Mouse (Mus musculus): ENCODE measurements around the gene Pcdh7.
"Not testable (repeated sequence)": the region's sequence is repeated elsewhere in the genome, so short reads cannot be mapped to it uniquely, and the experiment has no call there.

Gene Pcdh7

DNA sequence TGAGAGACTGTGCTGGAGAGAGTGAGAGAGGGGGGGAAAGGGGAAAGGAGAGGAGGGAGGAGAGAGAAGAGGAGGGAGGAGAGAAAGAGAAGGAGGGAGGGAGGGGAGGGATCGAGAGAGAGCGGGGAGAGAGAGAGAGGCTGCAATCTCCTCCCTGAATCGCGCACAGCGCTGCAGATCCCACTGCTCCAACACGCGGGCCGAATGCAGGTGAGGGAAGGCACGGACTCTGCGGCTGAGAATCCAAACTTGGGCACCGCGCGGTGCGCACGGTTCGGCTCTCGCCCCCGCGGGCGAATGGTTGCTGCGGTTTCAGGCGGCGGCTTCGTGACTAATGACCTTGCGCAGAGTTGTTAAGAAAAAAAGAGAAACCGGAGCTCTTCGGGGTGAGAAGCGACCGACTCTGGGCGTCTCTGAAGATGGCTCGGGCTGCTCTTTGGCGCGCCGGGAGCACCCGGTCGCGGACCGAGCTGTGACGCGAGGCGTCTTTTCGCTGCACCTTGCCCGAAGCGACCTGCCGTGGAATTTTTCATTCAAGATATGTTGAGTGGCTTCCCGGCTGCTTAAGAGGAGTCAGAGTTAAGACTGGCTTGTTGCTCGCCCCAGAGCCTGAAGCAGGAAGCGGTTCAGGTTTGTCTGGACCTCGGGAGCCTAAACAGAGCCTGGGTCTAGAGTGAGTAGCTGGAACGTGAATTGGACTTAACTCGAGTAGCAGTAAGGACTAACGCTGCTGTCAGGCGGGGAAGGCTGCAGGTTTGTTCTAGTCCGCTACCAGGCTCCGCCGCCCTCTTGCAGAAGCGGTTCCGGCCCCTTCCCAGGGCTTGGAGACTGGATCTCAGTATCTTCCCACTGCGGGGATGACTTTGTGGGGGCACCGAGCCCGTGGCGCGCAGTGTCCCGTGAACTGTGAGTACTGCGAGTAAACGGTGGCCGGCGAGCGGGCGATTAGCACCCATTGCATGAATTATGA, at the start of gene Pcdh7:
TSS of gene Pcdh7 (plus strand) at position 62 of the 970 bp plus-strand sequence.
- peak; percentile 72 for DNase-seq (ENCODE audit: low read depth, low spot score)

DNA sequence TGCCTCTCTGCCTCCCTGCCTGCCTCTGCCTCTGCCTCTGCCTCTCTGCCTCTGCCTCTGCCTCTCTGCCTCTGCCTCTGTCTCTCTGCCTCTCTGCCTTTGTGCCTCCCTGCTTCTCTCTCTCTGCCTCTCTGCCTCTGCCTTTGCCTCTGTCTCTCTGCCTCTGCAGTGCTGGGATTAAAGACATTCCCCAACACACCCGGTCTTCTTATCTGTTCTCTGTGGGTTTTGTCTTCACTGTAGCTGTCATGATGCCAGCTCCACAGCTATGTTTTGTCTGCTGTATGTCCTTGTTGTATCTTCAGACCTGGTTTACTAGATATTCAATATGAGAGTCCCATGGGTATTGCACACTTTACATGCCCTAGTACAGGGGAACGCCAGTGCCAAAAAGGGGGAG, 40.8 kb upstream of the Pcdh7 start:
- not testable (repeated sequence) for DNase-seq (ENCODE audit: low read depth, low spot score)

DNA sequence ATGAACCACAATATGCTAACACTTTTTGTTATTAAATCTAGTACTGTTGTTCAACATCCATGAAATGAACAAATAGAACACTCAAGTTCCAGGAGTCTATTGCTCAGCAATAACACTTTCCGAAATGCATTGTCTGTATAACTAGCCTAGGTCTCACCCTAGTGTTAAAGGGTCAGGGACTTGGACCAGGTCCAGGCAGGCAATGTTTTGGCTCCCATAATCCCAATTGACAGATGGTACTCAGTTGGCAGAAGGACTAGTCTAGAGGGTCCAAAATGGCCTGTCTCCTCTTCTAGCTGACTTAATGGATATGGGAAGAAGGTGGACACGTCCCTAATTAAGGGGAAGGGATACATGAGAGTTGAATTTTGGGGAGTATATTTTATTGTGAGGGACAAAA, 9.4 kb upstream of the Pcdh7 start:
- no peak for DNase-seq (ENCODE audit: low read depth, low spot score)

DNA sequence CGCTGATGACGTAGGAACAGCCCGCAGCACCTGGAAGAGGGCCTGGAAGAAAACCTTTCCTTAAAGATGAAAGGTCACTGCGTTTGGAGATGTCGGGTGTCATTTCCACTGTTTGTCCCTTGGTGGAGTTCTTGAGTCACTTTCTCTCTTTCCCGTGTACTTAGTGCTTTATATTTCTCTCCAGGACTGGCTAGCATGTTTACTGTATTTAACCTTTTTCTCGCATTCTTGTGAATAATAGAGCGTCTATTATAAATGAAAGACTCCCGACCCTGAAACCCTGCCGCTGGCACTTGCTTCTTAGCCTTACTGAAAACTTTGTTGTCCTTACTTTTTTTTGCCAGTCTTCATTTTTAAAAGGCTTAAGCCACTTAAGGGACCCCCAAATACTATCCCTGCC, 3.8 kb upstream of the Pcdh7 start:
- DNase-seq (ENCODE audit: low read depth, low spot score), result peak; percentile 44

DNA sequence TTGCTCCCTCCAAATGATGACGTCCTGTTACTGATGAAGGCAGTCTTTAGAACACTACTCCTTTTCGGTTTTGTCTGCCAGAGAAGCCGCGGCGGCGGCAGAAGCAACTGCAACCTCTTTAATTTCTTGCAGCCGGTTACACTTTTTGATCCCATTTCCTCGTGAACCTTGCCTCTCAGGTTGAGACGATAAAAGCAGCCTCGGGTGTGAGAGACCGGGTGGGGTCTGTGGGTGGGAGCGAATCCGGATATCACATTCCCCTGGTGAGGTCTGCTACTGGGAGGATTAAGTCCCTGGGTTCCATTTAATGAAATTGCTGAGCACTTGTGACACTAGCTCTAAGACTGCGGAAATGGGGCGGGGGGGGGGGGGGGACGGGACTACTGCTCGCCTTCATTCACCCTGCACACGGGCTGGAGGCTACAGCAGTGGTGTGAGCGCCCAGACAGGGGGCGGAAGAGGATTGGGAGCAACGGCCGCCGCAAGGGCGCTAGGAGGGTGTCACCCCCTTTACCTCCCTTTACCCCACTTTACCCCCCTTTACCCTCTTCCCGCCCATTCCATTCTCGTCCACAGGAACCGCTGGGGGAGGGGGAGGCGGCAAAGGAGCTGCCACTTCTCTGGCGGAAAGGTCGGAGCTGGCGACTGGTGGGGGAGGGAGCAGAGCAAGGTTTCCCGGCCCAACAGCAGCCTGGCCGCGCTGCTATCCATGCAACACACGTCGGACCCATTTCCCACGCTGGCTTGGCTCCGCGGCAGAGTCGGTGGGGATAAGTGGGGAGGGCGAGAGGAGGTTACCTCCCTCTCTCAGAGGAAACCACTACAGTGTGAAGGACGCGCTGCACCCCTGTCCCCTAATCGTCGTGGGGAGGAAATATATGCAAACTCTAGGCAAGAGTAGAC, 2.9 kb upstream of the Pcdh7 start:
- DNase-seq (ENCODE audit: low read depth, low spot score), result peak; percentile 79

DNA sequence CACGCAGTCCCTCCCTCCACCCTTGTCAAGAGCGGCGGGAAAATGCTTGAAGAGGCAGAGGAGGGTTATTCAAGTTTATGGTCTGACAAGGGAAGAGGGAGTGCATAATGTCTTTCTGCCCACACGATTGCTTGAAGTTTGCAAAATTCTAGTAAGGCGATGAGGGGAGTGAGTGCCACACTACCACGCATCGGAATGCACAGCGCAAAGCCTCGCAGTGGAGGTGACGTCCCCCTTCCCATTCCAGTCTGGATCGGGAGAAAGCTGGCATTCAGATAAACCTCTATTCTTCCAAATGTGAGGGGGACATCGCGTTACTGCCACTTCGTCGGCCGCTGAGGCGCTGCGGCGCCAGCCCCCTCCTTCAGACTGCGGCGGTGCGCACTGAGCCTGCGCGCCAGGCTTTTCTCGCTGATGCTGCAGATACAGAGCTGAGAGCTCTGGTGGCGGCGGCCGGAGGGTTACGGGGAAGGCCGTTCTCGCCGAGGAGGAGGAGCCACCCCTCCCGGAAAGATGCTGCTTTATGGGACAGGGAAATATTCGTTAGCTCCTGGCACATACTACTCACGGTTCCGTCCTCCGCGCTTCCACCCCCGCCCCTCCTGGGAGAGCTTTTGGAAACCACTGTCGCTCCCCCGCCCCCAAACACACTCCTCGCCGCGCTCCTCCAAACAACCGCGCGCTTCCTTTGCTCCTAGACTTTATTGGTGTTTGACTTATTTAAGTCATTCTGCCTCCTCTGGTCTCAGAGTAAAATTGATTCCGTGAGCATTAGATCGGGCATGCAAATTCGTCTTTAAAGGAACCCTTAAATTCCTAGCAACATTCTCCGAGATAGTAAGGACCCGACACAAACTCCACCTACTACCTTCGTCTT, 2.0 kb upstream of the Pcdh7 start:
- DNase-seq (ENCODE audit: low read depth, low spot score), result peak; percentile 85

DNA sequence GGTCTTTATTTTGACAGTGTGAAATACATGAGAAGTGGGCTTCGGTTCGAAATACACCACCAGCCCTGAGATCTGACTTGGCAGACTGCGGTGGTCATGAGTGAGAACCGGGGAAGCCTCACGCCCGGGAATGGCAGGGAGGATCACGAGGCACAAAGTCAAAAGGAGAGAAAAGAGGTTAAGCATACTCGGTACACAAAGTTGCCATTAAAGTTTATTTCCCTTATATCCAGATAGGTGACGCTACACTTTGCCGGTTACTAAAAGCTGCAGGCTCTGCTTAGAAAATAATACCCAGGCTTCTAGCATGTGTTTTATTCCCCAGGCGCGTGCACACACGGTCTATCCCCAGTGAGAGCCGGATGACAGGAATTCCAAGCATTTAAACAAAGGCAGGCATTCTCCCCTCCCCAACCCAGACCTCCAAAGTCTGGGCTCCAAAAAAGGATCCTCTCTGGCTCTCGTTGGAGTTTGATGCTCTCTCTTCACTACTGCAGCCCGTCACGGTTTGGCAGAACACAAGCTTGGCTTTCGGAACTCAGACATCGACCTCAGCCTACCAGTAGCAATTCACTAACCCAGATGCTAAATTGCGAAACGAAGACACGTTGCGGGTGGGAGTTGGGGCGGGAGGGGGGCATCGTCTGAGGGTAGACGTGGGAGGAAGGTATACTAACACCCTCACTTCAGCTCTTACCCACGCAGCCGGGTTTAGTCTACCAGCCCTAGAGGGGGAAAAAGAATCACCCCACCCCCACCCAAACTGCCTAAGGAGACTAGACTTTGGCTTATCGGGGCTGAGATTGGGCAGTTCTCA, 1.1 kb upstream of the Pcdh7 start:
- DNase-seq (ENCODE audit: low read depth, low spot score), result peak; percentile 70

DNA sequence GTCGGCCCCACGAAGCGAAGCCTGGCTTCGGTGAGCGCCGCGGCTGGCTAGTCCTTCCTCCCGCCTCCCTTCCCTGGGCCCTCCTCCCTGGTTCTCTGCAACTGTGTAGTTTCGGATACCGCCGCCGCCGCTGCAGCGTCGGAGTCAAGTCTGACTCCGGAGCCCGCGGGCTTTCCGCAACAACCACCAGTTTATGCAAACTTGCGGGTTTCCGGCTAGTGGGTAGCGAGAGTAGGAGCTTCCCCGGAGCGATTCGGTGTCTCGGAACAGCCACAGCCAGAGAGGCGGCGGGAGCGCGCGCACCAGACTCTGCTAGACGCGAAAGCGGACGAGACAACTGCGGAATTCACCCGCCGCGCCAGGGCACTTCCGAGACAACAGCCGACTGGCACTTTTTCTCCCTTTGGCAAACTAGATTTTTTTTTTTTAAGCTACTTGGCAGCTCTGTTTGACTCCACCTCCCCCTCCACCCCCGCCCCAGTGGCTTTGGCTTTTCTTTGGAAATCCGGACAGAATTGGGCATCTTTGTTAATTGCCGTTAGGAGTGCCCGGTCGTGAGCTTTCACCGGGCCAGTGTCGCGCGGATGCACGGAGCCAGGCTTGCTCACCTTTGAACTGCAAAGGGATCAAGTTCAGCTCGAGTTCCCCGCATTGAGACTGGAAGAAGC, 395 bp upstream of the Pcdh7 start:
- peak; percentile 73 for DNase-seq (ENCODE audit: low read depth, low spot score)

DNA sequence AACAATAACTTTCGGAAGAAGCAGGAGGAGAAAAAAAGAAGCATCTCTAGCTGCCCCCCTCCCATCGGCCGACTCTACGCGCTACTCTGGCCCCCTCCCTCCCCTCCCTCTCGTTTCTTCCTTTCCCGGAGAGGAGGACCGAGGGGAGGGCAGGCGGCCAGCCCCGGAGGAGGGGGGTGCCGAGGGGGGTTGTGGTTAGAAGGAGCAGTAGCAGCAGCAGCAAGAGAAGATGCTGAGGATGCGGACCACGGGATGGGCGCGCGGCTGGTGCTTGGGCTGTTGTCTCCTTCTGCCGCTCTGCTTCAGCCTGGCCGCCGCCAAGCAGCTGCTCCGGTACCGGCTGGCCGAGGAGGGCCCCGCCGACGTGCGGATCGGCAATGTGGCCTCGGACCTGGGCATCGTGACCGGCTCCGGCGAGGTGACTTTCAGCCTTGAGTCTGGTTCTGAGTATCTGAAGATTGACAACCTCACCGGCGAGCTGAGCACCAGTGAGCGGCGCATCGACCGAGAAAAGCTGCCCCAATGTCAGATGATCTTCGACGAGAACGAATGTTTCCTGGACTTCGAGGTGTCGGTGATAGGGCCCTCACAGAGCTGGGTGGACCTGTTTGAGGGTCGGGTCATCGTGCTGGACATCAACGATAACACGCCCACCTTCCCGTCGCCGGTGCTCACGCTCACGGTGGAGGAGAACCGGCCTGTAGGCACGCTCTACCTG, 1.3 kb downstream of the Pcdh7 start:
- DNase-seq (ENCODE audit: low read depth, low spot score), result peak; percentile 21

DNA sequence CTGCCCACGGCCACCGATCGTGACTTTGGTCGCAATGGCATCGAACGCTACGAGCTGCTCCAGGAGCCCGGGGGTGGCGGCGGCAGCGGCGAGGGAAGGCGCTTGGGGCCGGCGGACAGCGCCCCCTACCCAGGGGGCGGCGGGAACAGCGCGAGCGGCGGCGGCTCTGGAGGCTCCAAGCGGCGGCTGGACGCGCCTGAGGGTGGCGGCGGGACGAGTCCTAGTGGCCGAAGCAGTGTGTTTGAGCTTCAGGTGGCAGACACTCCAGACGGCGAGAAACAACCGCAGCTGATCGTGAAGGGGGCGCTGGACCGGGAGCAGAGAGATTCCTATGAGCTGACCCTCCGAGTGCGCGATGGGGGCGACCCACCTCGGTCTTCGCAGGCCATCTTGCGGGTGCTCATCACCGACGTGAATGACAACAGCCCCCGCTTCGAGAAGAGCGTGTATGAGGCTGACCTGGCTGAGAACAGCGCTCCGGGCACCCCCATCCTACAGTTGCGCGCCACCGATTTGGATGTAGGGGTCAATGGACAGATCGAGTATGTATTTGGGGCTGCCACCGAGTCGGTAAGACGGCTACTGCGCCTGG, 1.9 kb downstream of the Pcdh7 start:
- peak; percentile 56 for DNase-seq (ENCODE audit: low read depth, low spot score)

DNA sequence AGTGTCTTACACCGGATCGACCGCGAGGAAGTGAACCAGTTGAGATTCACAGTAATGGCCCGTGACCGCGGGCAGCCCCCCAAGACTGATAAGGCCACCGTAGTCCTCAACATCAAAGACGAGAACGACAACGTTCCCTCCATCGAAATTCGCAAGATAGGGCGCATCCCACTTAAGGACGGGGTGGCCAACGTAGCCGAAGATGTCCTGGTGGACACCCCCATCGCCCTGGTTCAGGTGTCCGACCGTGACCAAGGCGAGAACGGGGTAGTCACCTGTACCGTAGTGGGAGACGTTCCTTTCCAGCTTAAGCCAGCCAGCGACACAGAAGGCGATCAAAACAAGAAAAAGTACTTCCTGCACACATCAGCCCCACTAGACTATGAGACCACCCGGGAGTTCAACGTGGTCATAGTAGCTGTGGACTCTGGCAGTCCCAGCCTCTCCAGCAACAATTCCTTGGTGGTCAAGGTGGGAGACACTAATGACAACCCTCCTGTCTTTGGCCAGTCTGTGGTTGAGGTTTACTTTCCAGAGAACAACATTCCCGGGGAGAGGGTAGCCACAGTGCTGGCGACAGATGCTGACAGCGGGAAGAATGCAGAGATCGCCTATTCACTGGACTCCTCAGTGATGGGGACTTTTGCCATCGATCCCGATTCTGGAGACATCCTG, 2.6 kb downstream of the Pcdh7 start:
- DNase-seq (ENCODE audit: low read depth, low spot score), result peak; percentile 20

DNA sequence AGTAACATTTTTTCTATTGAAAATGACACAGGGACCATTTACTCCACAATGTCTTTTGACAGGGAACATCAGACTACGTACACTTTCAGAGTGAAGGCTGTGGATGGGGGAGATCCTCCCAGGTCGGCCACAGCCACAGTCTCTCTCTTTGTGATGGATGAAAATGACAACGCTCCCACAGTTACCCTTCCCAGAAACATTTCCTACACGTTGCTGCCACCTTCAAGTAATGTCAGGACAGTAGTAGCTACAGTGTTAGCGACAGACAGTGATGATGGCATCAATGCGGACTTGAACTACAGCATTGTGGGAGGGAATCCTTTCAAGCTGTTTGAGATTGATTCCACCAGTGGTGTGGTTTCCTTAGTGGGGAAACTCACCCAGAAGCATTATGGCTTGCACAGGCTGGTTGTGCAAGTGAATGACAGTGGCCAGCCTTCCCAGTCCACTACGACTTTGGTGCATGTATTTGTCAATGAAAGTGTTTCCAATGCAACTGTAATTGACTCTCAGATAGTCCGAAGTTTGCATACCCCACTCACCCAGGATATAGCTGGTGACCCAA, 3.5 kb downstream of the Pcdh7 start:
- no peak for DNase-seq (ENCODE audit: low read depth, low spot score)

DNA sequence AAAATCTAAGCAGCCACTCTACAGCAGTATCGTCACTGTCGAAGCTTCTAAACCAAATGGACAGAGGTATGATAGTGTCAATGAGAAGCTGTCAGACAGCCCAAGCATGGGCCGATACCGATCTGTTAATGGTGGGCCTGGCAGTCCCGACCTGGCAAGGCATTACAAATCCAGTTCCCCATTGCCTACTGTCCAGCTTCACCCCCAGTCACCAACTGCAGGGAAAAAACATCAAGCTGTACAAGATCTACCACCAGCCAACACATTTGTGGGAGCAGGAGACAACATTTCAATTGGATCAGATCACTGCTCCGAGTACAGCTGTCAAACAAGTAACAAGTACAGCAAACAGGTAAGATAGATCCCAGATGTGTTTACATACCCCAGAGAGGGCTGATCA, 4.2 kb downstream of the Pcdh7 start:
- no peak for DNase-seq (ENCODE audit: low read depth, low spot score)

DNA sequence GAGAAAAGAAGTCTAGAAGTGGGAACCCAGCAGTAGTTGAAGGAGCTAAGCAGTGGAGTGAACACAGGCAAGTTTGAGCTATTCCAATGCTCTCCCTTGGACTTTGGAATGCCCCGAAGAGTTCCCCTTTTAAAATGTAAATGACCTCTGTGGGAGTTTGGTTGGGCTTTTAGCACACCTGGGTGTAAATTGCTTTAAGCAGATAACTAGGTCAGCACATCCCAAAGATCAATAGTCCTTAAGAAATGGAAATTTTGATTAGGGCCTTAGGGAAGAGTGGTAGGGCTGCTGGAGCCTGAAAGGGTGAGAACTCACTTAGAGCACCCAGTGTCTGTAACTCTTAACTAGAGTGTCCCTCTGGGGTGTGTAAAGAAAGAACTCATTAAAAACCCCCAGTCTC, 15.7 kb downstream of the Pcdh7 start:
- no peak for DNase-seq (ENCODE audit: low read depth, low spot score)

DNA sequence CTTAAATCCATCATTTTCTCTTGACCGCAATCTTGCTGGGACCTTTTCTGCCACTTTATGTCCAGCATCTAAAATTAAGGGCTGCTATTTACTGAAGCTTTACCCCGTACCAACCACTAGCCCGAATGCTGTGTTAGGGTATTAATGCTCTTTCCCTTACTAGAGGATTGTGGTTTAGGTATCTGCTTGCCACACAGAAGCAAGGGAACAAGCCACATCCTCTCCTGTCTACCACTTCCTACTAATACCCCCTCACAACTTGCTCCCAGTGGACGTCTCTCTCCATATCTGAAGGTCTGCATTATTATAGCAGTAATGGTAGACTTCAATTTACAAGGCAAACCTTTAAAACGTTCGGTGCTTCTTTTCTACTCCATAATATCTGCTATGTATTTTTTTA, 18.0 kb downstream of the Pcdh7 start:
- no peak for DNase-seq (ENCODE audit: low read depth, low spot score)

DNA sequence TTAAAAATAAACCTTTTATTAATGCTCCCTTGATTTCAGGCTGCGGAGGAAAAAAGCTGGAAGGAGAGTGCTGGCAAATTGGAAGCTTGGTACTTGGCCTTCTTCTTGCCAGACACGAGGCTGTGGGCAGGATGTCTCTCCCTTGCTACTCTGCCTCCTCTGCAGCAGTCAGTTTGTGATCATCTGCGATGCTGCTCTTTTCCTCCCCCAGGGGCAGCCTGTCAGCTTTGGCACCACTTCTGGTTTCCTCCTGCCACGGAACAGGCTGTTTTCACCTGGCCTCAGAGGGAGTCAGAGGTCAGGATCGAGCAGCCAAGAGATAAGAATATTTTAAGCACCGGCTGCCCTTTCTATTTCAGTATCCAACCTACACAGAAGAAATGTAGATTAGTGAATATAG, 25.2 kb downstream of the Pcdh7 start:
- DNase-seq (ENCODE audit: low read depth, low spot score), result no peak

DNA sequence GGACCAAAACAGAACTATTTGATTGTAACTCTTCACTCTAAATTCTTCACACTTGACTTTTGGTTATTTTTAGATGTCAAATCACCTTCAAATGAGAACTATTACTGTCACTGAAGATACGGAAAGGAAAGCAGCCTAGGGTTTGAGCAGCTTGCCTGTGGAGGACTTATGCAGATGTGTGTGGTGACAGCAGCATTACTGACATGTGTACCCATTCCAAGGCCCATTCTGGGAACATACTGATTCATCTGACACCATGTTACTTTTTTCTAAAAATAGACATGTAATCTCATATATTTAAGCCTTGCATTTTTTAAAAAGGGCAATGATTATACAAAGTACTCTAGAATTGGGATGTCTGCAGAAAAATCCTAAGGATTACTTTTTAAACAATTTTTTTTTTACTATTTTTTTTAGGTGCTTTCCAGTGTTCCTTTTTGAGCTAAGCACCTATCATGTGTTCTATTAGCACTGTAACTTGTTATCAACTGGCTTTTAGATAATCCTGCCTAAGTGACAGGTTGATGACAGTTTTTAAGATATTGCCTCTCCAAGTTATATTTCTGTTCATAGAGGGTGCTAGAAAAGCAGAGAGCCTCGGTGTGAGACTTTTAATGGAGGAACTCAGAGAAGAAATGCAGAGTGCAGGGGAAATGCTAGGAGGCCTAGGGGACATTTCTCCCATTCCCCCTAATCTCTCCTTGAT, 26.3 kb downstream of the Pcdh7 start:
- DNase-seq (ENCODE audit: low read depth, low spot score), result no peak

All from mesoderm, embryonic 11.5 days (tissue).